Mouse (Mus musculus): ENCODE measurements at regions not wholly inside any gene's neighbourhood (a gene's known extent, or its start where the extent isn't known, plus 50 kb on each side); places are given as distances from the start of the nearest gene placed in this dataset.

GRCm38 (mm10) chr1:177336436-177336835 lies 78.4 kb upstream of the Akt3 start:
- no peak for DNase-seq (ENCODE audit: extremely low read depth, low read depth, low spot score)

- DNase-seq (ENCODE audit: extremely low read depth, low read depth, low spot score), result no peak
These were observed 78.0 kb upstream of the Akt3 start for GRCm38 (mm10) chr1:177335961-177336360.

GRCm38 (mm10) chr1:177323366-177323765 lies 65.4 kb upstream of the Akt3 start:
- no peak for DNase-seq (ENCODE audit: extremely low read depth, low read depth, low spot score)

- no peak for DNase-seq (ENCODE audit: extremely low read depth, low read depth, low spot score)
These were observed 64.8 kb upstream of the Akt3 start for GRCm38 (mm10) chr1:177322745-177323299.

GRCm38 (mm10) chr1:177322307-177322685 lies 64.3 kb upstream of the Akt3 start:
- no peak for DNase-seq (ENCODE audit: extremely low read depth, low read depth, low spot score)

- no peak for DNase-seq (ENCODE audit: extremely low read depth, low read depth, low spot score)
These were observed 63.8 kb upstream of the Akt3 start for GRCm38 (mm10) chr1:177321655-177322306.

- DNase-seq (ENCODE audit: extremely low read depth, low read depth, low spot score), result no peak
These were observed 50.3 kb upstream of the Akt3 start for GRCm38 (mm10) chr1:177308213-177308872.

Measured in fat pad, adult 2 months (tissue).